Mouse (Mus musculus) myocyte (in vitro differentiated cells): ENCODE data around the gene Steap2. TPM values are rescaled to one million over a fixed set of nuclear protein-coding genes. Genes with fewer than 3 reads are reported as not detected.

Source experiments
- H3K27me3 ChIP-seq: one replicate; pipeline ENCODE4 v1.6.1; 2011; ENCODE audit not compliant: control insufficient read depth, insufficient read depth, insufficient read length
- H3K36me3 ChIP-seq: one replicate; pipeline ENCODE4 v1.6.1; 2011; ENCODE audit not compliant: control insufficient read depth, insufficient read depth
- H3K4me2 ChIP-seq: one replicate; pipeline ENCODE4 v1.6.1; 2011; ENCODE audit warnings: low read depth, control low read depth
- H3K4me3 ChIP-seq: one replicate; pipeline ENCODE4 v1.5.1; 2011; ENCODE audit warnings: mild to moderate bottlenecking, control low read depth, moderate library complexity
- H3K79me2 ChIP-seq: one replicate; pipeline ENCODE4 v1.6.1; 2011; ENCODE audit not compliant: control insufficient read depth, insufficient read depth
- H3ac ChIP-seq: one replicate; pipeline ENCODE4 v1.6.1; 2011; ENCODE audit not compliant: control insufficient read depth, insufficient read length
- CEBPB ChIP-seq: IDR thresholded peaks from 2 replicates; pipeline ENCODE4 v1.6.1; 2011; ENCODE audit warnings: mild to moderate bottlenecking, moderate library complexity; ENCODE audit not compliant: poor library complexity, insufficient read depth, severe bottlenecking
- E2F4 ChIP-seq: IDR thresholded peaks from one replicate; pipeline ENCODE4 v1.6.1; 2011; ENCODE audit warnings: mild to moderate bottlenecking, control low read depth, moderate library complexity; ENCODE audit not compliant: insufficient read depth
- MAX ChIP-seq: IDR thresholded peaks from one replicate; pipeline ENCODE4 v1.6.1; 2011; ENCODE audit warnings: low read depth, mild to moderate bottlenecking, control low read depth
- MYOD1 ChIP-seq, 3 experiments: IDR thresholded peaks; one replicate each; pipeline ENCODE4 v1.6.1; 2011; ENCODE audit warnings: control low read depth in 2 of 3, low read depth in 2 of 3, mild to moderate bottlenecking in 2 of 3, moderate library complexity in 1 of 3; ENCODE audit not compliant: insufficient read length in 2 of 3, control insufficient read depth in 1 of 3
- MYOG ChIP-seq, 3 experiments: IDR thresholded peaks; one replicate each; pipeline ENCODE4 v1.6.1; 2011; ENCODE audit warnings: control low read depth in 2 of 3, low read depth in 2 of 3, mild to moderate bottlenecking in 2 of 3; ENCODE audit not compliant: insufficient read length in 2 of 3, control insufficient read depth in 1 of 3, insufficient read depth in 1 of 3
- POLR2A ChIP-seq: IDR thresholded peaks from one replicate; pipeline ENCODE4 v1.6.1; 2011; ENCODE audit warnings: low read depth, mild to moderate bottlenecking, control low read depth, moderate library complexity; ENCODE audit not compliant: insufficient read length
- POLR2AphosphoS2 ChIP-seq: IDR thresholded peaks from one replicate; pipeline ENCODE4 v1.6.1; 2011; ENCODE audit warnings: low read depth, control low read depth; ENCODE audit not compliant: insufficient read length
- REST ChIP-seq: IDR thresholded peaks from one replicate; pipeline ENCODE4 v1.6.1; 2011; ENCODE audit warnings: mild to moderate bottlenecking, control low read depth, moderate library complexity; ENCODE audit not compliant: insufficient read depth, insufficient read length
- SRF ChIP-seq: IDR thresholded peaks from one replicate; pipeline ENCODE4 v1.6.1; 2011; ENCODE audit warnings: low read depth; ENCODE audit not compliant: control insufficient read depth, insufficient read length
- TCF12 ChIP-seq: IDR thresholded peaks from one replicate; pipeline ENCODE4 v1.6.1; 2011; ENCODE audit warnings: mild to moderate bottlenecking, control low read depth; ENCODE audit not compliant: poor library complexity, insufficient read depth, severe bottlenecking
- TCF3 ChIP-seq: IDR thresholded peaks from one replicate; pipeline ENCODE4 v1.6.1; 2011; ENCODE audit warnings: low read depth, control low read depth; ENCODE audit not compliant: insufficient read length
- USF1 ChIP-seq: IDR thresholded peaks from one replicate; pipeline ENCODE4 v1.6.1; 2011; ENCODE audit warnings: low read depth, mild to moderate bottlenecking, control low read depth, moderate library complexity
- polyA plus RNA-seq: library from polyadenylated mRNA; unstranded; fragments of >200 nt; fragmentation: generic; extraction: Trizol; gene quantifications from one replicate; pipeline ENCODE4 v1.2.1, GENCODE M21; 2012; ENCODE audit warnings: missing spikeins

Steap2 gene
- polyA plus RNA-seq, 1 experiment = 15.5 TPM

DNA sequence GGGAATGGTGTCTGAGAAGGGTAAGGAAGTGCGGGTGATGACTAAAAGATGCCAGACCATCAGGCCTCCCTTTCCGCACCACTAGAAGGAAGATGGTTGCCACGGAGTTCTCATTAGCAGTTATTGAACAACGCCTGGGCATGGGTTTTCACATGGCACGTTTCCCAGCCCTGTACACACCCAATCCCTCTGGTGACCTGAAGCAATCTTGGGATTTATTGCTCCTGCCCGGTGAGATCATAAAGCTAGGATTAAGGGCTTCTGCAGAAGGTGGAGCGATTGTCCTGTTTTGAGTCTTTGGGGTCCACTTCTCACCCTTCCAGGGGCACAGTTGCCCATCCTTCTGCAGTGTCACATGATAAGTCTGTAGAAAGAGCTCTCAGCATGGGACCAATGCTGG, 27.8 kb upstream of the Steap2 start:
- H3K36me3 ChIP-seq = no peaks in the 10 kb centered on the region
- TF ChIP-seq MYOG (IDR thresholded peaks at IDR 0.05; ENCODE audit: control insufficient read depth in 1 of 3, insufficient read depth in 1 of 3, insufficient read length in 2 of 3, low read depth in 2 of 3) (no peak), USF1 (no peak)
- no peak overlapping the region for H3K4me3 ChIP-seq
- H3K79me2 ChIP-seq = no peaks in the 10 kb centered on the region
- no peaks in the 10 kb centered on the region for H3K27me3 ChIP-seq
- H3K4me2 ChIP-seq = no peak overlapping the region
- H3ac ChIP-seq = no peak overlapping the region

GRCm38 (mm10) chr5:5711032-5711431, 16.7 kb upstream of the Steap2 start:
- no peaks in the 10 kb centered on the region for H3K79me2 ChIP-seq
- H3K27me3 ChIP-seq = no peaks in the 10 kb centered on the region
- TF ChIP-seq REST = no peak
- TF ChIP-seq SRF = no peak
- no peak for TF ChIP-seq MAX
- no peak for TF ChIP-seq MYOG (IDR thresholded peaks at IDR 0.05; ENCODE audit: control insufficient read depth in 1 of 3, insufficient read depth in 1 of 3, insufficient read length in 2 of 3, low read depth in 2 of 3)
- no peaks in the 10 kb centered on the region for H3K36me3 ChIP-seq
- no peak overlapping the region for H3ac ChIP-seq
- H3K4me2 ChIP-seq = no peak overlapping the region
- no peak overlapping the region for H3K4me3 ChIP-seq

DNA sequence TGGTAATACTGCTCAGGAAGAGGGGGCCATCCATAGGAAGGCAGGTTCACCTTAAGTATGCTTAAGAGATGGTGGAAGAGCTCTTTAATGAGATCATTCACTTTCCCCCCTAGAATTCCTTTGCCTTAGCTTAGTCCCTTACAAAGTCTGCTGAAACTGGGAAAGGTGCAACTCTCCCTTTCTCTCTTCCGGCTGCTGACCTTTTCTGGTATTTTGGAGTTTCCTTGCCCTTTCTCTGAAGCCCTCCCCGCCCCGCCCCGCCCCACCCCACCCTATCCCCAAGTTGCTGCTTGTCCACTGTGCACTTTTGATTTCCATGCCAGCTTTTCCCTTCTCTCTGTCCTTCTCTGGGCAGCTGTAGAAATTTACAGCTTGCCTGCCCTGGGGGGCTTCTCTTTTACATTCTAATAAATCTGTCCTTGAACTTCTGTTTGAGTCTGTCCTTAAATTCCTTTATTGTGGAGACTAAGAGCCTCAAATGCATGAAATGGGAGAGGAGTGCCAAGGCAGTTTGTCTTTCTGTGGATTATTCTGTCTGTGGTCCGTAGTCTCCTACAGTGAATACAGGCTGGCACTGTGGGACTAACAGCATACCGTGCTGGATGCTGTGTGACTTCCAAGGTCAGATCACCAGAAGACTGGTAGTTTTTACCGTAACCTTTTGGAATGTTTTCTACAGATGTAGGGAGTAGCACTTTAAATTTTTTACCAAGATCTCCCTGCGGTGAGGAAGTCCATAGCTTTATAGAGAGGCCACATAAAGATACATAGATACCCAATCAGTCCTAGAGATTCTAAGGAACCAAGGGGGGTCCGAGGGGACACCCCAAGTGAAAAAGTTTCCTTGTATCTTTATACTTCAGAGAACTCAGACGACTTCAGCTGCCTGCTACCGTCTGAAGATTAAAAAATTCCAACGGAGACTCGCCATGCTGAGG, 13.2 kb upstream of the Steap2 start:
- TF ChIP-seq REST = no peak
- TF ChIP-seq POLR2A = peak; percentile 42
- no peaks in the 10 kb centered on the region for H3K27me3 ChIP-seq
- H3K36me3 ChIP-seq = no peaks in the 10 kb centered on the region
- H3K79me2 ChIP-seq = no peaks in the 10 kb centered on the region
- peak overlapping the region; percentile 13 for H3K4me3 ChIP-seq
- no peak overlapping the region for H3ac ChIP-seq
- peak overlapping the region; percentile 93 for H3K4me2 ChIP-seq

DNA sequence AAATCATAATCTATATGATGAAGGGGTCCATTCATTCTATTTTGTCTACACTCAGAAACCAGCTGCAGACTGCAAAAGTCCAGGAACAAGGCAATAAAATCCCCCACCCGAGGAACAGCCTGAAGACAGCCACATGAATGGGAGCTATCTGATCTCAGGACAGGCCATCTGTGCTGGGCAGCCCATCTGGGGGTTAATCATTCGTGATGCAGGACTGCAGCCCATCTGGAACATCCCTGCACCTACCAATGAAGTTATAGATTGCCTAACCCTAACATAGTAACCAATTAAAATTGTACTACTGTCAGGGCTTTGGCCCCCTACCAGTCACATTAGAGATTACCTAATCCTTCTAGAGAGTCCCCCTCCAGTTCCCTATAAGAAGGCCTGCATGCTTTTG, 10.6 kb upstream of the Steap2 start:
- Histone ChIP-seq H3K36me3 (no peaks in the 10 kb centered on the region), H3K4me2 (no peak overlapping the region), H3K27me3 (no peaks in the 10 kb centered on the region), H3ac (no peak overlapping the region), H3K4me3 (no peak overlapping the region), H3K79me2 (no peaks in the 10 kb centered on the region)
- TF ChIP-seq POLR2AphosphoS2 (no peak), MYOD1 (IDR thresholded peaks at IDR 0.05; ENCODE audit: control insufficient read depth in 1 of 3, insufficient read length in 2 of 3, low read depth in 2 of 3) (no peak), E2F4 (no peak), SRF (no peak), TCF12 (no peak), POLR2A (no peak), TCF3 (no peak), MYOG (IDR thresholded peaks at IDR 0.05; ENCODE audit: control insufficient read depth in 1 of 3, insufficient read depth in 1 of 3, insufficient read length in 2 of 3, low read depth in 2 of 3) (no peak), REST (no peak), USF1 (no peak), MAX (no peak), CEBPB (no peak)

DNA sequence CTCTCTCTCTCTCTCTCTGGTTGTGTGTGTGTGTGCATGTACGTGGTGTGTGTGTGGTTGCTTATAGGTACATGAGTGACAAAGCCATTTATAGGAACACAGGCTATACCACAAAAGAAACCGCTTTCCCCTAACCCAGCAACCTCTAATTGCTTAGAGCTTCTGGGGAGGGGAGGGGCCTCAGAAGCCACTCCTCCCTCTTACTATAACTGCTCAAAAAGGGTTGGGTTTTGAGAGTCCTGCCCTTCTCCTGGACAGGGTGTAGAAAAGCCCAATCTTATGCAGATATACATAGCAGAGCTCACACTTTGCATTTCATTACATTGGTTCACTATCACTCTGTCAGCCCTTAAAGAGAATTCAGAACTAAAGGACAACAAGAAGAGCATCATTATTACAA, 6.0 kb upstream of the Steap2 start:
- Histone ChIP-seq H3K27me3 (no peaks in the 10 kb centered on the region), H3K4me3 (no peak overlapping the region), H3K36me3 (no peaks in the 10 kb centered on the region), H3K79me2 (no peaks in the 10 kb centered on the region), H3K4me2 (no peak overlapping the region), H3ac (no peak overlapping the region)
- no peak for TF ChIP-seq CEBPB
- no peak for TF ChIP-seq MYOG (IDR thresholded peaks at IDR 0.05; ENCODE audit: control insufficient read depth in 1 of 3, insufficient read depth in 1 of 3, insufficient read length in 2 of 3, low read depth in 2 of 3)
- TF ChIP-seq TCF12 = no peak
- no peak for TF ChIP-seq REST
- TF ChIP-seq MAX = no peak
- no peak for TF ChIP-seq POLR2A
- no peak for TF ChIP-seq E2F4
- TF ChIP-seq POLR2AphosphoS2 = no peak
- TF ChIP-seq SRF = no peak
- TF ChIP-seq MYOD1 (IDR thresholded peaks at IDR 0.05; ENCODE audit: control insufficient read depth in 1 of 3, insufficient read length in 2 of 3, low read depth in 2 of 3) = no peak
